Mouse (Mus musculus): ENCODE measurements around the gene Grin1.

The Grin1 gene

GRCm38 (mm10) chr2:25318971-25319773, at the start of gene Grin1:
TSS of gene Grin1 (minus strand) at chr2:25319187.
- peak; percentile 35 for DNase-seq (ENCODE audit: low spot score in 2 of 2)

DNA sequence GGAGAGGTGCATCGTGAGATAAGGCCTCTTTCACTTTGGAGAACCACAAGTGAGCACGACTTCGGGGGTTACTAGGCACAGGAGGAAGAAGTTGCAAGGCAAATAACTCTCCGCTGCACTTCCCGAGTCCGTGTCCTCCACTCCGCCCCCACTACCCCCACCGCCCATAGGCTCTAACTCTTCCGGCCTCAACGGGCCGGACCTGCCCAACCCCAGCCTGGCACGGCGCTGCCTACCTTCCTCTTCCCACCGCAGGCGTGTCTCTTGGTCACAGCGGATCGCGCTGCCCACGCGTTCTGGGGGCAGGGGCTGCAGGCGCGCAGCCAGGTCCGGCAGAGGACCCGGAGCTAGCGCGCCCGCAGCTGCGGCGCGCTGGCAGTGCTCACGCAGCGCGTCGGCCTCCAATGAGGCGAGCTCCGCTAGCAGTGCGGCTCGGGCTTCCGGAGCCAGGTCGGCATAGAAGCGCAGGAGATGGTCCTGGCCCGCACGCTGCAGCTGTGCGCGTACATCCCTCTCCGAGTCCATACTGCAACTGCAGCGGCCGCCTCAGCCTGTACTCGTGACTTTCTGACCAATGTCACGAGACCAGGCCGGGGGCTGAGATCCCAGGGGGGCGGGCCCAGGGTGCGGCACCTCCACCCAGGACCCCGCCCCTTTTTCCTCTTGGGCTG, 46.2 kb upstream of the Grin1 start, which contains the start of gene Uap1l1:
Gene Uap1l1 (minus strand): TSS at position 592 of the 671 bp plus-strand sequence.
- DNase-seq (ENCODE audit: low spot score in 2 of 2) = peak; percentile 74 to 85

- DNase-seq (ENCODE audit: low spot score in 2 of 2) = no peak
Observed at GRCm38 (mm10) chr2:25364761-25365090, 45.7 kb upstream of the Grin1 start.

GRCm38 (mm10) chr2:25364313-25364712, 45.3 kb upstream of the Grin1 start:
- DNase-seq (ENCODE audit: low spot score in 2 of 2) = no peak

GRCm38 (mm10) chr2:25363478-25364178, 44.6 kb upstream of the Grin1 start:
- peak in 1 of 2 experiments; percentile 47 for DNase-seq (ENCODE audit: low spot score in 2 of 2)

- DNase-seq (ENCODE audit: low spot score in 2 of 2) = no peak
Observed at GRCm38 (mm10) chr2:25359848-25360247, 40.9 kb upstream of the Grin1 start.

- DNase-seq (ENCODE audit: low spot score in 2 of 2) = peak; percentile 64 to 78
Observed at GRCm38 (mm10) chr2:25356208-25357079, 37.5 kb upstream of the Grin1 start, which contains the start of gene Dpp7. TSS of gene Dpp7 (minus strand) at chr2:25356359.

GRCm38 (mm10) chr2:25355419-25356066, 36.6 kb upstream of the Grin1 start:
- DNase-seq (ENCODE audit: low spot score in 2 of 2) = no peak

- no peak for DNase-seq (ENCODE audit: low spot score in 2 of 2)
Observed at GRCm38 (mm10) chr2:25354211-25354610, 35.2 kb upstream of the Grin1 start.

DNA sequence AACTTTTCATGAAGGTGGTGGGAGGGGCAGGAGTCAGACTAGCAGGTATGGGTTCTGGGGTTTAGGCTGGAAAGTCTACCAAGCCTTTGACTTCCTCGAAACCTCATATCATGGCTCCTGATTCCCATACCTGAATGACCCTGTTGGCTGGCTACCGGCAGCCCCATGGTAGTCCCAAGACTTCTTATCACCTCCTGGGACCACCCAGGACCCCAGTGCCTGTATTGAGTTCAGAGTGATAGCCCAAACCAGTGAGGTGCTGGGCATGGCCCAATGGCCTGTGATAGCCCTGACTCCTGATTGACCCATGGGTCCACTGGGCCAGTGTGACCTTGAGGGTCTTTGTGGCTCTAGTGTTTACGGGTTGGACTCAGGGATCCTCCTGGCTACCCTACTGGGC, 31.7 kb upstream of the Grin1 start:
- no peak for DNase-seq (ENCODE audit: low spot score in 2 of 2)

GRCm38 (mm10) chr2:25349499-25349898, 30.5 kb upstream of the Grin1 start:
- no peak for DNase-seq (ENCODE audit: low spot score in 2 of 2)

DNA sequence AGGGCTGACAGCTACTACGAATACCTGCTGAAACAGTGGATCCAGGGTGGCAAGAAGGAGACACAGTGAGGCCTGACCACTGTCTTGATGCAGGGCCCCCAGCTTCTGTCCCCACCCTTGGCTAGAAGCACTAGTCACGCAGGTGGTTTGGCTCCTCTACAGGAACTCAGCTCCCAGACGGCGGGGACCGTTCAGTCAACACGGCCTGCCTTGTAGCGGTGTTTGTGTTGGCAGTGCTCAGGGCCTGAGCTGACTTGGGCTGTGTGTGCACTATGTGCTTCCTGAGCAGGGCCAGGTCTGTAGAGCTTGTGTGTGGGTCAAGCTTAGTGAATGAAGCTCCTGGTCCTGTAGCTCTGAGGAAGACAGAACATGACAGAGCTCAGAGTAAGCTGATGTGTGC, 29.2 kb upstream of the Grin1 start:
- no peak for DNase-seq (ENCODE audit: low spot score in 2 of 2)

GRCm38 (mm10) chr2:25338303-25338702, 19.3 kb upstream of the Grin1 start:
- no peak for DNase-seq (ENCODE audit: low spot score in 2 of 2)

DNA sequence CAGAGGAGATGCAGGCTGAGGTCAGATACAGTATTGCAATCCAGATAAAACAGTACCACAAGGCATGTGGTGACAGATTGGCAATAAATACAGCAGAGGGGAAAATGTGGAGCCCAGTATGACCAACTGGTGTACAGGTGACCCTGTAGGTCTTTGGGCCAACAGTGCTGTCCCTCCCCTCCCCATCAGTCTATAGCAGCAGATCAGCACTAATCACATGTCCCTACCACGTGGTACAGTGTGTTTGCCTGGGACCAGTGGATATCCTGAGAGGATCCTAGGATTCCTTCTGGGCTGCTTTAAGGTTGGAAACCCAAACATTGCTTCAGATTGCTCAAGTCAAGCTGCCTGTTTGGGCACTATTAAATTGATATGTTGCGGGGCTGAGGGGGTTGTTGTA, 14.6 kb upstream of the Grin1 start:
- DNase-seq (ENCODE audit: low spot score in 2 of 2) = no peak

GRCm38 (mm10) chr2:25332286-25333160, 13.5 kb upstream of the Grin1 start, which contains the start of gene Man1b1:
TSS of gene Man1b1 (plus strand) at chr2:25332338.
- peak; percentile 99 for DNase-seq (ENCODE audit: low spot score in 2 of 2)

DNA sequence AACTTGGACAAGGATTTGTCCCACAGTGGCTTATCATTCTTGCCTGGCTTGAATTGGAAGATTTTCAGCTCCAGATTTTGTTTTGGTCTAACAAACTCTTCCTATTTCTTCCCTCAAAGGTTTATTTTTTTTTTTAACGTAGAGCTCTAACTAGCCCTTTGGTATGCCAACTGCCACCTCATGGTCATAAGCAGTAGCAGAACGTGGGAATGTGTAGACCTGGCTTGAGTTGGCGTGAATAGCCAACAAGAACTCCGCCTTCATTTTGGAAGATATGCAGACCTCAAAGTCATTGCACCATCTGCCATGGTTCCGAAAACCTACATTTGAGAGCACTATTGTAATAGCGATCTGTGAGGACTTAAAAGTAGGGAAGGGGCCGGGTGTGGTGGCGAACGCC, 12.5 kb upstream of the Grin1 start:
- no peak for DNase-seq (ENCODE audit: low spot score in 2 of 2)

- DNase-seq (ENCODE audit: low spot score in 2 of 2) = no peak
Observed at GRCm38 (mm10) chr2:25328440-25328839, 9.5 kb upstream of the Grin1 start.

- DNase-seq (ENCODE audit: low spot score in 2 of 2) = no peak
Observed at GRCm38 (mm10) chr2:25326036-25326435, 7.0 kb upstream of the Grin1 start.

- DNase-seq (ENCODE audit: low spot score in 2 of 2) = no peak
Observed at GRCm38 (mm10) chr2:25320084-25320483, 1.1 kb upstream of the Grin1 start.

Data from urinary bladder, postnatal 36 days (tissue).